Mouse (Mus musculus) cerebellum, adult 11 months (tissue): ENCODE data around the gene Atp7b.

Experiments used
- DNase-seq: peaks from one replicate; pipeline ENCODE4 v3.0.0; 2022

The Atp7b gene

DNA sequence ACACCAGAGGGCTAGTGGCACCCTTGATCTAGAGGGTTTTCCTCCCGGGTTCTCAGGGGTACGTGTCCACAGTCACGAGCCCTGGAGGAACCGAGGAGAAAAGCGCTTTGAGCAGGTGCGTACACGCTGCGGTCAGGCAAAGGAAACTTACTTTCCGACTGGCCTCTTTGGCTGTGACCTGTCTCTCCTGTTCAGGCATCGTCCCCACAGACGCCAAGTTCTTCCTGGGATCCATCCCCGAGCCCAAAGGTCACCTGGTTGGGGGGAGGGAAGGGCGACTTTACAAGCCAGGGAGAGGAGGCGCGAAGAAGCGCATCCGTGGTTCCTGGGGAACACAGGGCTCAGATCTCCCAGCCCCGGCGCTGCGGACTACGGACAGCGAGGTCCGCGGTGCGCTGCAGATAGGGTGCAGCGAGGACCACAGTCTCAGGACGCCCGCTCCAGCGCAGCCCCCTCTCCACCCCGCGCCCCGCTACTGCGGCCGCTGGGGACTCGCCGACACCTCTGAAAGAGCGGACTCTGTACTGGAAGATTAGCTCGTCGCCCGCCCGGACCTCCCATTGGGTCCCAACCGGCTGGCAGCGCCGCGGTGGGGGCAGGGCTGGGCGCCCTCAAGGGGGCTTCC lies at the start of gene Atp7b:
Gene Atp7b (minus strand): TSS at position 485 of the 625 bp plus-strand sequence.
- DNase-seq: no peak

GRCm38 (mm10) chr8:22107020-22107419 lies 46.9 kb upstream of the Atp7b start:
- DNase-seq: no peak

DNA sequence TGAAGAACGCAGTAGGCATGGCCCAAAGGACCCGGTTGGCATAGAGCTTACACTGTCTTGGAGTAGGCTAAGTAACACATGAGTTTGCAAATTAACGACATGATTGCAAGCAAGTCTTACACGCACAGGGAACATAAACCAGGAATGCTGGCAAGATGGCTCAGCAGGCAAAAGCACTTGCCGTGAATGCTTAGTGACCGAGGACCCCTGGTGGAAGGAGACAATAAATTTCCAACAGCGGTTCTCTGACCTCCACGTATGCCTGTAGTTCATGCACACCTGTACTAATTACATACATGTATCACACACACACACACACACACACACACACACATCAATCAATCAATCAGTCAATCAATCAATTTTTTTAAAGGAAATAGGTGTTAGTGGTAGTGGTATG lies 31.5 kb upstream of the Atp7b start:
- no peak for DNase-seq

DNA sequence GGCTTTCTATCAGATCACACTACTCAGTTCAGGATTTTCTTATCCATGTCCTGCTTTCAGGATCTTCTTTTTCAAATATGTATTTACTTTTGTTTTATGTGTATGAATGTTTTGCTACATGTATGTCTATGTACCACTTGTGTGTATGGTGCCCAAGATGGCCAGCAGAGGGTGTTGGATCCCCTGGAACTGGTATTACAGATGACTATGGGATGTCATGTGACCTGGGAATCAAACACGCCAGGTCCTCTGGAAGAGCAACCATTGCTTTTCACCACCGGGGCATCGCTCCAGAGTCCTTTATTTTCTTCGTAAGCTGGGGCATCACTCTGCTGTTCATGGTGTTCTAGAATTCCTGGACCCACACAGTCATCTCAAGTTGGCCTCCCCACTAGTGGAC lies 29.1 kb upstream of the Atp7b start:
- no peak for DNase-seq

DNA sequence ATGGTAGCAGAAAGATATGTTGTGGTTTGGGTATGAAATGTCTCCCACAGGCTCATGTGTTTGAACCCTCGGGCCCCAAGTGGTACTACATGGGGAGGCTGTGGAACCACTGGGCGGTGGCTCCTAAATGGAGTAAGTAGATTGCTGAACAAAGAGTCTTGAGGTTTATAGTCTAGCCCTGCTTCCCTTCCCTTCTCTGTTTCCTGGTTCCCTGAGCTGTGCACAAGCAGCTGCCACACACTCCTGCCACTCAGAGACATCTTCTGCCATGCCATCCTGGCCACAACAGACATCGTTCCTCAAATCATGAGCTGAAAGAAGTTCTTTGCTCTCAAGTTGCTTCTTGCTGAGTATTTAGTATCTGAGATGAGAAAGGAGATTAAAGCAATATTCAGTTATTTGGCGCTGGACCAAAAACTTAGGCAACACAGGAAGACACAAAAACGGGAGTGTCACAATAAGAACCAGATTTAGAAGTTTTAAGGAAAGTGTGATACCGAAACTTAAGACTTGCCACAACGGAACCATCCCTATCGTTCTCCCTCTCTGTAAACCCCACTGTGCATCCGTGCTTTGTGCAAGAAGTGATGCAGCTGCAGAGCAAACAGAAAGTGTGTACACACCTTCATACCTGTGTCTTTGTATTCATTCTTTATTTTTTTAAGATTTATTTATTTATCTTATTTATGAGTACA lies 19.4 kb upstream of the Atp7b start:
- DNase-seq: no peak

DNA sequence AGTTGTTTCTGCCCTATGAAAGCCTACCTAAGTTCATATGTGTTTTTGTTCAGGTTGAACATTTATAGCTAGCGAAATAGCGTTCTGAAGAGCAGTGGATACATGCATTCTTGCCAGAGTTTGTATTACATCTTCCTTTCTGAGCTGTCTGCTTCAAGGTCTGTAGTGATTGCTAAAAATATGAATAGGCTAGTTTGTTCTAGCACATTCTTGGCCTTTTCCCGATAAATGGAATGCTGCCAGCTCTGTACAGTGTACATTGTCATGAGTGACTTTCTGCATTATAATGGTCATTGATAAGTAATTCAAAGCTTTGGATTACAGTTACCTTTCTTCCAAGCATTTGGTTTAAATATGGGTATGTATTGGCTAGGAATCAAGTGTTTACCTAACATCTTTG lies 1.0 kb upstream of the Atp7b start:
- no peak for DNase-seq

- DNase-seq: peak; percentile 96
Observed at GRCm38 (mm10) chr8:22060446-22060889, 363 bp upstream of the Atp7b start, which contains the start of gene Alg11. Gene Alg11, plus strand, starts transcription at chr8:22060721.

DNA sequence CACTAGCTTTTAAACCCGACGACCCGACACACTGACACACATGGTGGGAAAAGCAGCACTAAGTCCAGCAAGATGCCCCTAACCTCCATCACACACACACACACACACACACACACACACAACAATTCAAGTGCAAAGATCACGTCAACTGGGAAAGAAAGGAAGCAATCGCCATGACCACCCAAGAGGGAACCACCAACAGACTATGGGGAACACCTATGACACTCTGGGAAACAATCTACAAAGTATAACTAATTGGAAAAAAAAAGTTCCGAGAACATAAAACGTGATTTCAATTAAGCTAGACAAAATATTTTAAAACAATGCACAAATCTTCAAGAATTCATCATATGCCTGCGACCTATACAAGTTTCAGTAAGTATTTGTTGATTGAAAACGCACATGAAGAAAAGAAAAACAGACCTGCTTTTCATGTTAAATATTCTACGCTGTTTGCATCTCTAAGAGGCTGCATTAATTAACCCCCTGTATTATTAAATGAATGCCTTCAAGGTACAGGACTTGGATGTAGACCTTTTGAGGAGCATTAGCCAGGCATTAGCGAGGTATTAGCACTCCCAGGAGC lies 859 bp downstream of the Atp7b start:
- no peak for DNase-seq

GRCm38 (mm10) chr8:22058368-22058767 lies 1.7 kb downstream of the Atp7b start:
- DNase-seq: no peak

GRCm38 (mm10) chr8:22056850-22057249 lies 3.3 kb downstream of the Atp7b start:
- DNase-seq: no peak

DNA sequence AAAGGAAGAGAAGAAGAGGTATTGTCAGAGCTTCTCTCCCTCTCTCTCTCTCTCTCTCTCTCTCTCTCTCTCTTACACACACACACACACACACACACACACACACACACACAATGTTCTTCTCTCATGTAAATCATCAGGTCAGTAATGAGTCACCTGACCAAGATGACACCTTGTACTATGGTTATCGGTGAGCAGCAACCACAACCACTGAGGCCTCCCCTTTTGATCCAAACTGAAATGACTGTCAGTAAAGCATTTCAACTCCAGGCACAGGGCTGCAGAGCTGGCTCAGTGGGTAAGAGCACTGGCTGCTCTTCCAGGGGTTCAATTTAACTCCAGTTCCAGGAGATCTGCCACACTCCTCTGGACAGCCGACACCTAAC lies 4.6 kb downstream of the Atp7b start:
- no peak for DNase-seq

DNA sequence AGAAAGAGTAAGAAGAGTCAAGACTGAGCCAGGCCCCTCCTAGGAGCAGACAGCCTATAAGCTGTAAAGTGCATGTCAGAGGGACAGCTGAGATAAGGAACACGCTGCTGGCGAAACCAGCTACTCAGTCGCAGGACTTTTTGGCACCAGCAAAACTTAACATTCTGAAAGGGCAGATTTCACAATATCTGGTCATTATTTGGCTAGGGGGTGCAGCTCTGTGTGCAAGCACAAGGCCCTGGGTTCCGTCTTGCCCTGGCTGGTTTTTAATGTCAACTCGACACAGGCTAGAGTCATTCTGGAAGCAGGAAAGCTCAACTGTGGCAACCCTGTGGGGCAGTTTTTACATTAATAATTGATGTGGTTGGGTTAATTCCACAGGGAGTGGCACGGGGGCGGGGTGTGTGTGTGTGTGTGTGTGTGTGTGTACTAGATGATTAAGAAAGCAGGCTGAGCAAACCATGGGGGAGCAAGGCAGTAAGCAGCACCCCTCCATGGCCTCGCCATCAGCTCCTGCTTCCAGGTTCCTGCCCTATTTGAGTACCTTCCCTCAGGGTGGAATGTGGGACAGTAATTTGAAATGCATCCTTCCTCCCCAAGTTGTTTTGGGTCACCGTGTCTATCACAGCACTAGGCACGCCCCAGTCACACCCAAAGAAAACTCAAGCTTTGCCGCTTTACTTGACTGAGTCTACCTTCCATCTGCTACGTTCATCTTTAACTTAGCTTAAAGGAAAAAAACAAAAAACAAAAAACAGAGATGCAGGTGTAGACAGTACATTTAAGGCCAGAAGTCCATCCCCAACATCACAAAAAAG lies 5.2 kb downstream of the Atp7b start:
- no peak for DNase-seq

GRCm38 (mm10) chr8:22047699-22048464 lies 12.2 kb downstream of the Atp7b start:
- peak; percentile 16 for DNase-seq

DNA sequence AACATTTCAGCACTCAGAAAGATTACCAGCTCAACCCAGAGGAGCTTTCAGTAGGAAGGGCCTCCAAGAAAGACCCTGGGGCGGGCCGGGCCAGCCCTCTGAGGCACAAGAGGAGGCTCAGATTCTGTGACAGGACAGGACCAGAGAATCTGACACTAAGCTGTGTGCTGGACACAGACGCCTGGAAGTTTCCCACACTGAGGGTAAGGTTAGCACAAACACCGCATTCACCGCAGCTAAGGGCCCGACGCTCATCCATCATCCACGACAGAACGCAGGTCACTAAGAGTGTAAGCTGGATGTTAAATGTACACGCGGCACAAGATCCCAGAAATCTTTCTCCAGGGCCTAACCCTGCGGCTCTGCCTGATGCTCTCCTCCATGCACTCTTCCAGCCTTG lies 16.4 kb downstream of the Atp7b start:
- no peak for DNase-seq

DNA sequence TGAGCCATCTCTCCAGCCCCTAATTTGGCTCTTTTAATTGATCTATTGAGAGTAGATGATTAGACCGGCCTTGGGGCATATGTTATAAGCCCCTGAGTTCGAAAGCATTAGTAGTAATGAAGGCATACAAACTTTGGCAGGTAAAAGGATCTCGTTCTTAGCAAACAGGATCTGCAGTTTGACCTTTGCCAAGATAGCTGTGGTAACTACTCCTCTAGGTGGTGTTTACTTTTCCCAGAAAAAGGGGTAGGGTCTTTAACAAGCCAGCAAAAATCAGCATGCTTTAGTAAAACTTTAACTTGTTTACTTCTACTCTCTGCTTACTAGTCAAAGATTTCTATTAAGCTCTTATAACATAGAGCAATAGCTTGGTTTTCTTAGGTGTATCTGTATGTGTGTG lies 17.6 kb downstream of the Atp7b start:
- DNase-seq: no peak

- DNase-seq: no peak
Observed at GRCm38 (mm10) chr8:22040153-22040509, 20.0 kb downstream of the Atp7b start.

GRCm38 (mm10) chr8:22039468-22040152 lies 20.5 kb downstream of the Atp7b start:
- no peak for DNase-seq

DNA sequence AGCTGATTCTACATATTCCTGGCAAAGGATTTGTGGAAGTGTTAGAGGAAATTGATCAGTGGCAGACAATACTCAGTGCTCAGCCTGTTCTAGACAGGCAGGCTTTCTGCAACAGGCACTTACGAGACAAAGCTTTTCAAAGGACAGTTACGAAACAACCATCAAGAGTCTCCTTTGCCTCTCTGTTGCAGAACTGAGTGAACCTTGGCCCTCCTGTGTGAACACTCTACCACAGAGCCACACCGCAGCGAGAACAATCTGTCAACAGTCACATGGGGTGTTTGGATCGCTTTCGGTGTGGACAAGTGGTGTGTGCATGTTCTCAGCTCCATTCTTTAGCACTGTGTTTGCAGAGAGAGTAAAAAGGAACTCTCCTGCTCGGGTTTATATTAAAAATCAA lies 23.1 kb downstream of the Atp7b start:
- DNase-seq: no peak

GRCm38 (mm10) chr8:22036137-22036536 lies 24.0 kb downstream of the Atp7b start:
- DNase-seq: no peak

- no peak for DNase-seq
Observed at GRCm38 (mm10) chr8:22030990-22031389, 29.1 kb downstream of the Atp7b start.

DNA sequence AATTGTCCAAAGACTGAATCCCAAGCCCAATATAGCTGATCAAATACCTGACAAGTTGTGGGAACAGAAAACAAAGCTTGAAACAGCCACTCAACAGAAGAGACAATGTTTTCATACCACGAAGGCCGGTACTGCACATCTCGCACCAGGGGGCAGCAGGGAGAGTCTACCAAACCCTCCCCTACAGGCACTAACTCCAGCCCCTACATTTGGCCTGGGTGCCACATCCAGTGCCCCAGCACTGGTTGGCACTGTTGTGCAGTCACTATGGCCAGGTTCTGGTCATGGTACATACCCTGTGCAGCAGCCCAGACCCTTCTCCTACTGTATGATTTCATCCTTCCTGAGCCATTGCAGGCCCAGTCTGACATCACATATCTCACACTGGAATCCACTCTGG lies 31.1 kb downstream of the Atp7b start:
- no peak for DNase-seq

- no peak for DNase-seq
Observed at GRCm38 (mm10) chr8:22025241-22025640, 34.9 kb downstream of the Atp7b start.
